Mouse (Mus musculus) spleen, adult 2 months (tissue): ENCODE measurements around the gene Fnip1.
"Not testable (repeated sequence)": the region's sequence is repeated elsewhere in the genome, so short reads cannot be mapped to it uniquely, and the experiment has no call there.

Source experiments
- CTCF ChIP-seq: fragments of 200-500 bp; IDR thresholded peaks from 2 replicates; pipeline ENCODE4 v1.5.1; 2011; ENCODE audit warnings: mild to moderate bottlenecking, inconsistent platforms; ENCODE audit not compliant: insufficient read depth, insufficient read length, insufficient replicate concordance; ENCODE audit errors: extremely low read depth
- POLR2A ChIP-seq: fragments of 200-500 bp; IDR thresholded peaks from 2 replicates; pipeline ENCODE4 v1.6.1; 2011; ENCODE audit warnings: low read depth, low read length, inconsistent platforms

DNA sequence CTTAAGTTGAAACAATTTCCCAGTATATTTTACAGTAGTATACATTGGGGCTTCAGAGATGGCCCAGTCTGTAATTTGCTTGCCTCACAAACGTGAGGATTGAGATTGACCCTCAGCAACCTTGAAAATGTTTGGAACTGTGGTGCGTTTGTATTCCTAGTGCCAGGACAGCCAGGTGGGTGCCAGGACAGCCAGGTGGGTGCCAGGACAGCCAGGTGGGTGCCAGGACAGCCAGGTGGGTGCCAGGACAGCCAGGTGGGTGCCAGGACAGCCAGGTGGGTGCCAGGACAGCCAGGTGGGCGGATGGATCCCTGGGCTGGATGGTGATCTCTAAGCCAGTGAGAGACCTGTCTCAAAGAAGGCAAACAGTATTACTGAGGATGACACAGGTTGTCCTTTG is 12.8 kb downstream of the Fnip1 start:
- not testable (repeated sequence) for TF ChIP-seq CTCF, POLR2A
